Mouse (Mus musculus): ENCODE data around the gene Grip1.

DNA sequence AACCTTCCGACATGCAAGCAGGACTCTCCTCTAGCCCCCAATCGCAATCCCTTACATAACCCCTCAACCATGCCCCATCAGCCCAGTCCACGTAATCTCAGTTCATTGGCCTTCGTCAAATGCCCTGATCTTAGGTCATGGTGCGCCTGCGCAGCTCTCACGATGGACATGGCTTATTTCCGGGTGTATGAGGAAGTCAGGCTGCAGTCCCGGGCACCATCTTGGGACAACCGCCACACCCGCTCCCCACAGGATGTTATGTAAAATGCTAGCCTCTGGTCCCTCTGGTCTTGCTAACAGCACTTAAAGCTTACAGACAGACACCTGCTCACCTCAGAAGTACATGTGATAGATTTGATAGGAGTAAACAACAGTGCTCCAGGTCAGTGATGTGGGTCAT is 40.4 kb upstream of the Grip1 start:
- no peak for TF ChIP-seq CTCF (IDR thresholded peaks at IDR 0.05; ENCODE audit: borderline replicate concordance, insufficient read depth, low read length)
- no peak for TF ChIP-seq POLR2A (IDR thresholded peaks at IDR 0.05; ENCODE audit: low read depth, low read length)
